Mouse (Mus musculus) ovary, postnatal 10 days (tissue): ENCODE measurements around the gene Zfp160.
A peak's percentile ranks its signal among the peaks of the same experiment; 100 is the strongest.
"Not testable (repeated sequence)": the region's sequence is repeated elsewhere in the genome, so short reads cannot be mapped to it uniquely, and the experiment has no call there.

Experiments used
- DNase-seq: peaks from one replicate; pipeline ENCODE4 v3.0.0; 2022; ENCODE audit warnings: low spot score

The Zfp160 gene

GRCm38 (mm10) chr17:21008382-21009331 is at the start of gene Zfp160:
Gene Zfp160, plus strand, starts transcription at chr17:21008903.
- DNase-seq = peak; percentile 57

GRCm38 (mm10) chr17:20960386-20960785 is 48.3 kb upstream of the Zfp160 start:
- DNase-seq = no peak

GRCm38 (mm10) chr17:20965421-20965820 is 43.3 kb upstream of the Zfp160 start:
- DNase-seq = no peak

GRCm38 (mm10) chr17:20966681-20967080 is 42.0 kb upstream of the Zfp160 start:
- no peak for DNase-seq

- no peak for DNase-seq
Observed at GRCm38 (mm10) chr17:20993716-20994115, 15.0 kb upstream of the Zfp160 start.

GRCm38 (mm10) chr17:20996364-20996763 is 12.3 kb upstream of the Zfp160 start, which contains the start of gene Vmn1r233:
Gene Vmn1r233, minus strand, starts transcription at chr17:20996464.
- no peak for DNase-seq

- no peak for DNase-seq
Observed at GRCm38 (mm10) chr17:21009726-21010125, 1.0 kb downstream of the Zfp160 start.

GRCm38 (mm10) chr17:21018410-21019080 is 9.8 kb downstream of the Zfp160 start:
- no peak for DNase-seq

- DNase-seq = not testable (repeated sequence)
Observed at GRCm38 (mm10) chr17:21048020-21048419, 39.3 kb downstream of the Zfp160 start.

GRCm38 (mm10) chr17:21050901-21051300 is 42.2 kb downstream of the Zfp160 start:
- DNase-seq = no peak

- not testable (repeated sequence) for DNase-seq
Observed at GRCm38 (mm10) chr17:21051341-21051740, 42.6 kb downstream of the Zfp160 start.

GRCm38 (mm10) chr17:21051919-21052318 is 43.2 kb downstream of the Zfp160 start:
- not testable (repeated sequence) for DNase-seq

- DNase-seq = no peak
Observed at GRCm38 (mm10) chr17:21053267-21053666, 44.6 kb downstream of the Zfp160 start.

- DNase-seq = not testable (repeated sequence)
Observed at GRCm38 (mm10) chr17:21055111-21055510, 46.4 kb downstream of the Zfp160 start.

GRCm38 (mm10) chr17:21065501-21065900 is 56.8 kb downstream of the Zfp160 start:
- DNase-seq = no peak

- DNase-seq = no peak
Observed at GRCm38 (mm10) chr17:21067036-21067435, 58.3 kb downstream of the Zfp160 start.

- not testable (repeated sequence) for DNase-seq
Observed at GRCm38 (mm10) chr17:21069443-21069842, 60.7 kb downstream of the Zfp160 start.

GRCm38 (mm10) chr17:21070971-21071370 is 62.3 kb downstream of the Zfp160 start:
- not testable (repeated sequence) for DNase-seq
